Mouse (Mus musculus) E14TG2a.4 (cell line): ENCODE measurements around the gene Pfkfb2.

ENCODE experiments used
- H3K27me3 ChIP-seq: 2 replicates; pipeline ENCODE4 v1.6.1; 2014; ENCODE audit warnings: low read length, control low read depth; ENCODE audit not compliant: insufficient read depth
- H3K36me3 ChIP-seq: 2 replicates; pipeline ENCODE4 v1.6.1; 2014; ENCODE audit warnings: low read length, control low read depth; ENCODE audit not compliant: insufficient read depth
- H3K4me1 ChIP-seq: replicated peaks from 2 replicates; pipeline ENCODE4 v1.6.1; 2014; ENCODE audit warnings: low read depth, low read length, control low read depth
- H3K4me3 ChIP-seq: replicated peaks from 2 replicates; pipeline ENCODE4 v1.5.1; 2014; ENCODE audit warnings: mild to moderate bottlenecking, low read length
- H3K9me3 ChIP-seq: 2 replicates; pipeline ENCODE4 v1.6.1; 2014; ENCODE audit warnings: low read length, control low read depth
- CTCF ChIP-seq: conservative IDR thresholded peaks from 2 replicates; pipeline ENCODE4 v1.5.1; 2014; ENCODE audit warnings: low read length
- NANOG ChIP-seq: IDR thresholded peaks from 2 replicates; pipeline ENCODE4 v1.6.1; 2014; ENCODE audit warnings: borderline replicate concordance, low read length, mixed read lengths
- POU5F1 ChIP-seq: IDR thresholded peaks from 2 replicates; pipeline ENCODE4 v1.6.1; 2014; ENCODE audit warnings: low read length, borderline replicate concordance

Gene Pfkfb2

DNA sequence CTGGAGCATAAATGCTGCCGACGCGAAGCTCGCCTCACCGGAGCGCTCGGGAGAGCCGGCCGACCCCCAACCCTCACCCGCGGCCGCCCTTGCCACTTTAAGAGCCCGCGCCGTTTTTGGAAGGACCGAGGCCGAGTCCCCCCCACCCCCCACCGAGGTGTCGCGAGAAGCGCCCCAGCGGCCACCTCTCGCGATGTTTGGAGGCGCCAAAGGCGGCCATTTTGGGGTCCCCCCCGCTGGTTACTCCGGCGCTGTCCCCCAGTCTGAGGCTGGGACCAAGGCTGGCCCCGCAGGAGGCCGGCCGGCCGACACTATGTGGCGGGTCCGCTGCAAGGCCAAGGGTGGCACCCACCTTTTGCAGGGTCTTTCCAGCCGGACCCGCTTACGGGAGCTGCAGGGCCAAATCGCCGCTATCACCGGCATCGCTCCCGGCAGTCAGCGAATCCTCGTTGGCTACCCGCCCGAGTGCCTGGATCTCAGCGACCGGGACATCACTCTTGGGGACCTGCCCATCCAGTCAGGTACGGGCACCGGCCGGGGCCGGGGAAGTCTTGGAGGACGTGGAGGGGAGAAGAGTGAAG, 11.7 kb downstream of the Pfkfb2 start, which contains the start of gene Yod1:
Yod1 (plus strand) TSS at position 37 of the 581 bp plus-strand sequence.
- TF ChIP-seq POU5F1: no peak
- no peak for TF ChIP-seq NANOG
- no peak for TF ChIP-seq CTCF
- H3K27me3 ChIP-seq: peaks cover 22% of the 10 kb centered on the region
- H3K9me3 ChIP-seq: no peaks in the 10 kb centered on the region
- peak within 1 kb of the TSS; percentile 95 for H3K4me3 ChIP-seq
- H3K36me3 ChIP-seq: peaks cover 16% of the 10 kb centered on the region
- peaks cover 25% of the 10 kb centered on the region for H3K4me1 ChIP-seq

DNA sequence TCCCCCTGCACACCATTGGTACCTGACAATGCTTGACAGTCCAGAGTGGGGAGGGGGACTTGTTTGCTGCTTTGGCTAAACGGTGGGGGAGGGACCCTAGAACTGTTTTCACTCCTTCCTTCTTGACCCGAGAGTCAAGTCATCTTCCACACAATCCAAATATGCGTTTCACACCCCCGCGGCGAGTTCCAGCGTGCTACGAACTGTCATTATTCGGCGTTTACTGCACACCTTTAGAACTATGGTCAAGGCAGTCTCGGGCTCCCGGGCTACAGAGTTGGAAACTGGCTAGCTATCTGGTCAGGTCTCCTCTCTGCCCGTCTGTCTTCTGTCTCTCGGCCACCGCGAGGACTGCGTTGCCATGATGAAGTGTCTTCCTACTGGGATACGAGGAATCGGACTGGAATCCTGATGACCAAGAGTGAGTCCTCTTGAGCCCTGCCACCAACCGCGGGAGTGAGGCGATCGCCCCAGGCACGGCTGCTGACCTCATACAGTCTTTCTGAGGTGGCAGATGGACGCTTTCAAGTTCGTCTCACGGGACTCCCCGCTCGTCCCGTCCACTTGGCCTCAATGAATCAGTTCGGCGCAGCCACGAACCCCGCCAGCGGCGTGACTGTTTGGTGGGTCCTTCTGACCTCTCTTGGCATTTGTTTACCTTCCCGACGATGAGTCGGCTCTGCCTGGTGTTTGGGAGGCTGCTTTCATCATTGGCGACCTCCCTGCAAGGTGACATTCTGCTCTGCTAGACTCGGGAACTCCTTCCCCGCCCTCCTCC, 12.4 kb downstream of the Pfkfb2 start:
- H3K9me3 ChIP-seq: no peaks in the 10 kb centered on the region
- H3K4me3 ChIP-seq: peak overlapping the region; percentile 95
- H3K36me3 ChIP-seq: peaks cover 16% of the 10 kb centered on the region
- H3K4me1 ChIP-seq: peaks cover 25% of the 10 kb centered on the region
- TF ChIP-seq POU5F1 (no peak), NANOG (no peak), CTCF (no peak)
- H3K27me3 ChIP-seq: peaks cover 22% of the 10 kb centered on the region

DNA sequence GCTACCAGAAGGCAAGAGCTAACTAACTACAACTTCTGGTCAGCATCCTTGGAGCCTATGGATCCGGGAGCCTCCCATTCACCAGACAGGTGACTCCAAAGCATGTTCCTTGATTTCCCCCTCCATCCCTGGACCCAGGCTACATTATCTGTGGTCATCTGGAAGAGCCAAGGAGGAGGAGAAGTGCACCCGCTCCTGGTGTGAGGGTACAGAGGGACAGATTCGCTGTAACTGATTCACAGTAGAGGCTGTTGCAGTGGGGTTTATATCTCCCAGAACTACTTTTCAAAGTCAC, 12.9 kb downstream of the Pfkfb2 start:
- H3K36me3 ChIP-seq: peaks cover 16% of the 10 kb centered on the region
- peak overlapping the region; percentile 95 for H3K4me3 ChIP-seq
- TF ChIP-seq CTCF (no peak), NANOG (no peak), POU5F1 (no peak)
- H3K4me1 ChIP-seq: peaks cover 25% of the 10 kb centered on the region
- H3K9me3 ChIP-seq: no peaks in the 10 kb centered on the region
- peaks cover 22% of the 10 kb centered on the region for H3K27me3 ChIP-seq

DNA sequence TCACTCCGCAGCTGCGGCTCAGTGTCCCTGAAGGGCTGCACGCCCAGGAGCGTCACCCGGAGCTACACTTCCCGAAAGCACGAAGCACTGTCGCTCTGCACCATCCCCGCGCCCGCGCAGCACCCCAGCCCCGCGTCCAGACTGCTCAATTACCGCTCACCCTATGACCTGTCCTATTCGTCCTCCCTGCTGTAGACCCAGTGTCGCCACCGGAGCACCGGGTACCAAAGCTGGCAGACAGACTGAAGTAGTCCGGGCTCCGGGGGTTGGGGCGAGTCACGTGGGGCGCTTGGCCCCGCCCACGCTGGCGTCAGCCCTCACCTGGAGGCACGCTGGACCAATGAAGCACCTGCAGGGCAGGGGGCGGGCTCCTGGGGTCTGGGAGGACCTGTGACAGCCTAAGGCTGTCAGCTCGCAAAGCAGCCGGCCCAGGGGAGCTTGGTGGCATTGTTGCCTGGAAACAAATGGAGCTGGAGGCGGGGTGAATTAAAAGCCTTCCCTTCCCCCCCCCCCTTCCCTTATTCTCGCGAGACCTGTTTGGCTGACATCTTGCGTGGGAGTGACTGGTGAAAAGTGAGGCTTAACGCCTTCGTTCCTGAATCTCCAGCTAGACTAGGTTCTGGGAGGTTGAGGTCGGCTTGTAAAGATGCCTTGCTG, 13.4 kb downstream of the Pfkfb2 start, which contains the start of gene Gm29427:
Gm29427 (minus strand) TSS at position 239 of the 657 bp plus-strand sequence.
- peaks cover 16% of the 10 kb centered on the region for H3K36me3 ChIP-seq
- peaks cover 22% of the 10 kb centered on the region for H3K27me3 ChIP-seq
- H3K9me3 ChIP-seq: no peaks in the 10 kb centered on the region
- H3K4me1 ChIP-seq: peaks cover 26% of the 10 kb centered on the region
- TF ChIP-seq POU5F1 (no peak), CTCF (no peak), NANOG (no peak)
- H3K4me3 ChIP-seq: peak within 1 kb of the TSS; percentile 95

DNA sequence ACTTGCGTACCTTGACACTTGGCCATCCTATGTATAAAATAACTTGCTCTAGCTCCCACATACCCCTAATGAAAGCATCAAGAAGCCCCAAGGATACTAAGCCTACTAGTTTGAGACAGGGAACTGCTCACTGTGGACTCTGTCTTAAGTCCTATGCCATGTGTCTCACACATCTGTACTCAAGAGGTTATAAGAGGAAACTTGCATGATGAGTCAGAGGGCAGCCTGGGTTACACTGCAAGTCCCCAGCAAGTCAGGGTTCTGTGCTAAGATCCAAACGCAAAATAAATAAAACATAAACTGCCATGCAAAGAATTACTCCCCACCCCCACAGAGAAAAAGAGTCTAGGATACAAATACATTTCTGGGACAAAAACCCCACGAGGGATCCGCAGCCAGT, 15.0 kb downstream of the Pfkfb2 start:
- peaks cover 6% of the 10 kb centered on the region for H3K36me3 ChIP-seq
- peaks cover 31% of the 10 kb centered on the region for H3K4me1 ChIP-seq
- TF ChIP-seq NANOG: no peak
- H3K9me3 ChIP-seq: no peaks in the 10 kb centered on the region
- peaks cover 22% of the 10 kb centered on the region for H3K27me3 ChIP-seq
- H3K4me3 ChIP-seq: no peak overlapping the region

DNA sequence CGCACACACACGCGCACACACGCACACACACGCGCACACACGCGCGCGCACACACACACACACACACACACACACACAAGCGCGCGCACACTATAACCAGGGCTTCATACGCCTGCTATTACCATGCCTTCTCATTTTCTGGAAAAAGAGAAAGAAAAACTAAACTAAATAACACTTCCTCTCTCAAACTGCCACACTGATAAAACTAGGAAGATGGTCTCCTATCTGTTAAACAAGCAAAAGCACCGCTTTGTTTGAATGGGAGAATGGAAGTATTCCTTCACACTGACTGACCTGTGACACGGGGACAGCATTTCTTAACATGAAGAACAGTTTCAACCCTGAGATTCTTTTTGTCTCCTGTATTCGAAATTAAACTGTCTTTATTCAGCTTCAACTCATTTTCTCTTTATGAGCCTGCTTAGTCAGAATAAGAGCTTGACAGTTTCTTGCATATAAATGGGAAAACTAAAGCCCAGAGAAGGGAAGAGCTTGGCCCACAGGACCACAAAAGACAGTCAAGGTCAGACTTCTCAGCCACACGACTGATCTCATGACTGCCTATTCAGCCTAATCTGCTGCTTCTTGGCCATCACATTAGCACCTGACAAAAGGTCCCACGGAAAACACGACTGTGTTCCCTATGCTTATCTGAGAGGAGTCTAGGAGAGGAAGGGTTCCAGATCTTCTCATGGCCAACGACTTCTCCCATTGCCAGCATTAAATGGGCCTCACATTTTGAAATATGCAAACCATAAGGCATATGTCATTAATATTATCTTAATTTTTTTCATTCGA, 18.6 kb downstream of the Pfkfb2 start:
- no peak overlapping the region for H3K4me3 ChIP-seq
- TF ChIP-seq POU5F1 (no peak), CTCF (no peak), NANOG (no peak)
- peaks cover 22% of the 10 kb centered on the region for H3K27me3 ChIP-seq
- H3K4me1 ChIP-seq: peaks cover 11% of the 10 kb centered on the region; the same call in 1 of the 2 replicates
- peaks cover 15% of the 10 kb centered on the region for H3K36me3 ChIP-seq
- no peaks in the 10 kb centered on the region for H3K9me3 ChIP-seq

DNA sequence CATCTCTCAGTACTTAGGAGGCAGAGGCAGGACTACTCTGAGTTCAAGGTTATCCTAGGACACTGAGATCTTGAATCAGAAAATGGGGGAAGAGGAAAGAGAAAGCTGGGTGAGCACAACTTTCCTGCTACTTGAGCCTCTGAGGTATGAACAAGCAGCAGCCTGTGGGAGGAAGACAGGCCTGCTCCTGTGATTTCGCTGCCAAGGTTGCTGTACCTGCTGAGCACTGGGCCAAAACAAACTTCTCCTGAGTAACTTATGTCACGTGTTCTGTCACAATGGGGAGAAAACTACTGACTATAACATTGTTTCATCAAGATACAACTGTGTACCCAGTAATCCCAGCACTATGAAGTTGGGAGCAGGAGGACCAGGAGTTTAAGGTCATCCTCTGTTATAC, 25.4 kb downstream of the Pfkfb2 start:
- no peaks in the 10 kb centered on the region for H3K4me1 ChIP-seq
- H3K36me3 ChIP-seq: peaks cover 62% of the 10 kb centered on the region
- no peak for TF ChIP-seq POU5F1
- TF ChIP-seq NANOG: no peak
- TF ChIP-seq CTCF: no peak
- H3K9me3 ChIP-seq: 0 out of 2 replicates have a peak, but pooled peaks cover 4% of the 10 kb centered on the region
- no peaks in the 10 kb centered on the region for H3K27me3 ChIP-seq
- no peak overlapping the region for H3K4me3 ChIP-seq

DNA sequence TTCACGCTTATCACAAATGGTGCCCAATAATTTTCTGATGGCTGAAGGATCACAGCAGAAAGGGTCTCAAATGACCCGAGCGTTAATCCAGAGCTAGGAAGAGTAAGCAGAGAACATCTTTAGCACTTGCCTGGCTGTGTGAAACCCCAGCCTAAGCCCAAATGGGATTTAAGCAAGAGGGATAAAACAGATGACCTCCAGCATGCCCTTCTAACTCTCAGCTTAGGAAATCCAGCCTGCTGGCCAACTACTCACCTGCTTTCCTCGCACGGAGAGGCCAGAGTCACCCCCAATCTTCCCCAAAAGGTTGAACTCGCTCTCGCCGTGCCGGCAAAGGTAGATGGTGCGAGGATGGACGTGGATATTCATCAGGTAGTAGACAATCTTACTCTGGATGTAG, 27.1 kb downstream of the Pfkfb2 start:
- TF ChIP-seq CTCF (no peak), NANOG (no peak), POU5F1 (no peak)
- Histone ChIP-seq H3K36me3 (peaks cover 68% of the 10 kb centered on the region), H3K9me3 (0 out of 2 replicates have a peak, but pooled peaks cover 4% of the 10 kb centered on the region), H3K4me3 (no peak overlapping the region), H3K27me3 (no peaks in the 10 kb centered on the region), H3K4me1 (0 out of 2 replicates have a peak, but pooled peaks cover 2% of the 10 kb centered on the region)
